Mouse (Mus musculus): ENCODE results near the gene Atp4b. TPM values are rescaled to one million over a fixed set of nuclear protein-coding genes. Genes with fewer than 3 reads are reported as not detected.

Atp4b gene
- polyA plus RNA-seq, 1 experiment from 2014 or later, result not detected

GRCm38 (mm10) chr8:13356681-13357080, 39.9 kb downstream of the Atp4b start:
- Histone ChIP-seq H3K27ac (ENCODE audit: low read length) (no peak overlapping the region), H3K9me3 (ENCODE audit: control insufficient read depth, low read length) (no peaks in the 10 kb centered on the region), H3K9ac (replicated peaks; ENCODE audit: low read depth, low read length) (no peak overlapping the region), H3K36me3 (ENCODE audit: control insufficient read depth, insufficient read depth) (peaks cover 23% of the 10 kb centered on the region), H3K4me3 (replicated peaks; ENCODE audit: low read length) (no peak overlapping the region), H3K4me2 (ENCODE audit: low read length) (no peak overlapping the region), H3K4me1 (replicated peaks; ENCODE audit: control insufficient read depth, insufficient read depth, low read length) (no peaks in the 10 kb centered on the region), H3K27me3 (replicated peaks; ENCODE audit: control insufficient read depth, insufficient read depth, low read length) (no peaks in the 10 kb centered on the region)
- no peak for ATAC-seq
- WGBS, result 82% methylated on average over 10 of the region's 10 CpGs

- WGBS, result 86% methylated on average over 6 of the region's 6 CpGs
- H3K9ac ChIP-seq (replicated peaks; ENCODE audit: low read depth, low read length), result no peak overlapping the region
- H3K9me3 ChIP-seq (ENCODE audit: control insufficient read depth, low read length), result no peaks in the 10 kb centered on the region
- no peak overlapping the region for H3K27ac ChIP-seq (ENCODE audit: low read length)
- no peak overlapping the region for H3K4me2 ChIP-seq (ENCODE audit: low read length)
- H3K4me1 ChIP-seq (replicated peaks; ENCODE audit: control insufficient read depth, insufficient read depth, low read length), result no peaks in the 10 kb centered on the region
- no peaks in the 10 kb centered on the region for H3K27me3 ChIP-seq (replicated peaks; ENCODE audit: control insufficient read depth, insufficient read depth, low read length)
- no peak overlapping the region for H3K4me3 ChIP-seq (replicated peaks; ENCODE audit: low read length)
- ATAC-seq, result no peak
- H3K36me3 ChIP-seq (ENCODE audit: control insufficient read depth, insufficient read depth), result peaks cover 20% of the 10 kb centered on the region
Measured at GRCm38 (mm10) chr8:13356221-13356620, 40.4 kb downstream of the Atp4b start.

GRCm38 (mm10) chr8:13353883-13354282, 42.7 kb downstream of the Atp4b start:
- no peak overlapping the region for H3K4me3 ChIP-seq (replicated peaks; ENCODE audit: low read length)
- no peak overlapping the region for H3K4me2 ChIP-seq (ENCODE audit: low read length)
- peaks cover 20% of the 10 kb centered on the region for H3K36me3 ChIP-seq (ENCODE audit: control insufficient read depth, insufficient read depth)
- H3K4me1 ChIP-seq (replicated peaks; ENCODE audit: control insufficient read depth, insufficient read depth, low read length), result no peaks in the 10 kb centered on the region
- no peaks in the 10 kb centered on the region for H3K27me3 ChIP-seq (replicated peaks; ENCODE audit: control insufficient read depth, insufficient read depth, low read length)
- H3K27ac ChIP-seq (ENCODE audit: low read length), result no peak overlapping the region
- no peak for ATAC-seq
- 81% methylated on average over 4 of the region's 4 CpGs for WGBS
- no peak overlapping the region for H3K9ac ChIP-seq (replicated peaks; ENCODE audit: low read depth, low read length)
- no peaks in the 10 kb centered on the region for H3K9me3 ChIP-seq (ENCODE audit: control insufficient read depth, low read length)

GRCm38 (mm10) chr8:13353155-13353833, 43.3 kb downstream of the Atp4b start:
- H3K27ac ChIP-seq (ENCODE audit: low read length), result no peak overlapping the region
- no peak overlapping the region for H3K4me3 ChIP-seq (replicated peaks; ENCODE audit: low read length)
- H3K9me3 ChIP-seq (ENCODE audit: control insufficient read depth, low read length), result no peaks in the 10 kb centered on the region
- no peaks in the 10 kb centered on the region for H3K27me3 ChIP-seq (replicated peaks; ENCODE audit: control insufficient read depth, insufficient read depth, low read length)
- no peaks in the 10 kb centered on the region for H3K4me1 ChIP-seq (replicated peaks; ENCODE audit: control insufficient read depth, insufficient read depth, low read length)
- no peak for ATAC-seq
- H3K9ac ChIP-seq (replicated peaks; ENCODE audit: low read depth, low read length), result no peak overlapping the region
- H3K4me2 ChIP-seq (ENCODE audit: low read length), result no peak overlapping the region
- 83% methylated on average over 9 of the region's 9 CpGs for WGBS
- peaks cover 20% of the 10 kb centered on the region for H3K36me3 ChIP-seq (ENCODE audit: control insufficient read depth, insufficient read depth)

- Histone ChIP-seq H3K27me3 (replicated peaks; ENCODE audit: control insufficient read depth, insufficient read depth, low read length) (no peaks in the 10 kb centered on the region), H3K4me1 (replicated peaks; ENCODE audit: control insufficient read depth, insufficient read depth, low read length) (no peaks in the 10 kb centered on the region), H3K4me3 (replicated peaks; ENCODE audit: low read length) (no peak overlapping the region), H3K27ac (ENCODE audit: low read length) (no peak overlapping the region), H3K9me3 (ENCODE audit: control insufficient read depth, low read length) (no peaks in the 10 kb centered on the region), H3K36me3 (ENCODE audit: control insufficient read depth, insufficient read depth) (peaks cover 26% of the 10 kb centered on the region), H3K9ac (replicated peaks; ENCODE audit: low read depth, low read length) (no peak overlapping the region), H3K4me2 (ENCODE audit: low read length) (no peak overlapping the region)
- ATAC-seq, result no peak
- WGBS, result 92% methylated on average over 8 of the region's 8 CpGs
Measured at GRCm38 (mm10) chr8:13352601-13353000, 44.0 kb downstream of the Atp4b start.

GRCm38 (mm10) chr8:13351593-13351992, 45.0 kb downstream of the Atp4b start:
- Histone ChIP-seq H3K27ac (ENCODE audit: low read length) (no peak overlapping the region), H3K9ac (replicated peaks; ENCODE audit: low read depth, low read length) (no peak overlapping the region), H3K4me3 (replicated peaks; ENCODE audit: low read length) (no peak overlapping the region), H3K27me3 (replicated peaks; ENCODE audit: control insufficient read depth, insufficient read depth, low read length) (no peaks in the 10 kb centered on the region), H3K4me2 (ENCODE audit: low read length) (no peak overlapping the region), H3K4me1 (replicated peaks; ENCODE audit: control insufficient read depth, insufficient read depth, low read length) (no peaks in the 10 kb centered on the region), H3K36me3 (ENCODE audit: control insufficient read depth, insufficient read depth) (peaks cover 31% of the 10 kb centered on the region), H3K9me3 (ENCODE audit: control insufficient read depth, low read length) (no peaks in the 10 kb centered on the region)
- 90% methylated on average over 5 of the region's 5 CpGs for WGBS
- no peak for ATAC-seq

GRCm38 (mm10) chr8:13350052-13350451, 46.6 kb downstream of the Atp4b start:
- Histone ChIP-seq H3K27ac (ENCODE audit: low read length) (no peak overlapping the region), H3K36me3 (ENCODE audit: control insufficient read depth, insufficient read depth) (peaks cover 31% of the 10 kb centered on the region), H3K9ac (replicated peaks; ENCODE audit: low read depth, low read length) (no peak overlapping the region), H3K4me1 (replicated peaks; ENCODE audit: control insufficient read depth, insufficient read depth, low read length) (no peaks in the 10 kb centered on the region), H3K9me3 (ENCODE audit: control insufficient read depth, low read length) (no peaks in the 10 kb centered on the region), H3K4me2 (ENCODE audit: low read length) (no peak overlapping the region), H3K4me3 (replicated peaks; ENCODE audit: low read length) (no peak overlapping the region), H3K27me3 (replicated peaks; ENCODE audit: control insufficient read depth, insufficient read depth, low read length) (no peaks in the 10 kb centered on the region)
- 90% methylated on average over 7 of the region's 7 CpGs for WGBS
- ATAC-seq, result no peak

GRCm38 (mm10) chr8:13343134-13343533, 53.5 kb downstream of the Atp4b start:
- H3K9me3 ChIP-seq (ENCODE audit: control insufficient read depth, low read length), result no peaks in the 10 kb centered on the region
- no peaks in the 10 kb centered on the region for H3K27me3 ChIP-seq (replicated peaks; ENCODE audit: control insufficient read depth, insufficient read depth, low read length)
- no peak overlapping the region for H3K4me2 ChIP-seq (ENCODE audit: low read length)
- H3K9ac ChIP-seq (replicated peaks; ENCODE audit: low read depth, low read length), result no peak overlapping the region
- peaks cover 18% of the 10 kb centered on the region for H3K4me1 ChIP-seq (replicated peaks; ENCODE audit: control insufficient read depth, insufficient read depth, low read length)
- H3K36me3 ChIP-seq (ENCODE audit: control insufficient read depth, insufficient read depth), result peaks cover 27% of the 10 kb centered on the region
- H3K27ac ChIP-seq (ENCODE audit: low read length), result no peak overlapping the region
- ATAC-seq, result no peak
- H3K4me3 ChIP-seq (replicated peaks; ENCODE audit: low read length), result no peak overlapping the region
- 96% methylated on average over 4 of the region's 4 CpGs for WGBS

GRCm38 (mm10) chr8:13342340-13342739, 54.3 kb downstream of the Atp4b start:
- ATAC-seq, result no peak
- peaks cover 21% of the 10 kb centered on the region for H3K4me1 ChIP-seq (replicated peaks; ENCODE audit: control insufficient read depth, insufficient read depth, low read length)
- 78% methylated on average over 2 of the region's 2 CpGs for WGBS
- no peaks in the 10 kb centered on the region for H3K9me3 ChIP-seq (ENCODE audit: control insufficient read depth, low read length)
- H3K27ac ChIP-seq (ENCODE audit: low read length), result no peak overlapping the region
- no peak overlapping the region for H3K9ac ChIP-seq (replicated peaks; ENCODE audit: low read depth, low read length)
- peaks cover 20% of the 10 kb centered on the region for H3K36me3 ChIP-seq (ENCODE audit: control insufficient read depth, insufficient read depth)
- H3K27me3 ChIP-seq (replicated peaks; ENCODE audit: control insufficient read depth, insufficient read depth, low read length), result no peaks in the 10 kb centered on the region
- no peak overlapping the region for H3K4me2 ChIP-seq (ENCODE audit: low read length)
- H3K4me3 ChIP-seq (replicated peaks; ENCODE audit: low read length), result no peak overlapping the region

- peaks cover 10% of the 10 kb centered on the region for H3K36me3 ChIP-seq (ENCODE audit: control insufficient read depth, insufficient read depth)
- H3K27me3 ChIP-seq (replicated peaks; ENCODE audit: control insufficient read depth, insufficient read depth, low read length), result no peaks in the 10 kb centered on the region
- H3K9me3 ChIP-seq (ENCODE audit: control insufficient read depth, low read length), result no peaks in the 10 kb centered on the region
- H3K27ac ChIP-seq (ENCODE audit: low read length), result no peak overlapping the region
- peaks cover 21% of the 10 kb centered on the region for H3K4me1 ChIP-seq (replicated peaks; ENCODE audit: control insufficient read depth, insufficient read depth, low read length)
- H3K4me2 ChIP-seq (ENCODE audit: low read length), result no peak overlapping the region
- H3K4me3 ChIP-seq (replicated peaks; ENCODE audit: low read length), result no peak overlapping the region
- ATAC-seq, result no peak
- 80% methylated on average over 8 of the region's 8 CpGs for WGBS
- H3K9ac ChIP-seq (replicated peaks; ENCODE audit: low read depth, low read length), result no peak overlapping the region
Measured at GRCm38 (mm10) chr8:13340650-13341049, 56.0 kb downstream of the Atp4b start.
